Mouse (Mus musculus) CH12.LX (cell line): ENCODE measurements around the gene Gabrb1. TPM values are rescaled to one million over a fixed set of nuclear protein-coding genes. Genes with fewer than 3 reads are reported as not detected.

ENCODE experiments used
- DNase-seq: peaks from one replicate; pipeline ENCODE4 v3.0.0-alpha.2; 2013; ENCODE audit errors: extremely low read depth
- H3K27ac ChIP-seq: 2 replicates; pipeline ENCODE4 v1.5.1; 2012; ENCODE audit warnings: low read depth, mild to moderate bottlenecking, control low read depth, moderate library complexity; ENCODE audit not compliant: insufficient read depth
- H3K27me3 ChIP-seq: replicated peaks from 2 replicates; pipeline ENCODE3; 2012; ENCODE audit warnings: inconsistent platforms
- H3K36me3 ChIP-seq, 2 experiments: replicated peaks in 1 of 2; 2 replicates each; pipeline versions ENCODE3 to v1.6.1; 2012; ENCODE audit warnings: inconsistent platforms in 1 of 2, low read length in 1 of 2, mild to moderate bottlenecking in 1 of 2, mixed read lengths in 1 of 2, moderate library complexity in 1 of 2; ENCODE audit not compliant: control insufficient read depth in 1 of 2, insufficient read depth in 1 of 2
- H3K4me1 ChIP-seq, 2 experiments: 2 replicates each; pipeline ENCODE4 v1.6.1; 2012; ENCODE audit warnings: inconsistent platforms in 1 of 2, moderate library complexity in 1 of 2; ENCODE audit not compliant: insufficient read depth in 2 of 2, control insufficient read depth in 1 of 2
- H3K4me2 ChIP-seq: 2 replicates; pipeline ENCODE4 v1.6.1; 2012; ENCODE audit warnings: low read depth, mild to moderate bottlenecking, control low read depth; ENCODE audit not compliant: poor library complexity, insufficient read depth, severe bottlenecking
- H3K4me3 ChIP-seq, 3 experiments: fragments of 150-350 bp in 1 of 3; sonication (generic) in 1 of 3; replicated peaks in 1 of 3; 2 replicates each; pipeline versions ENCODE3 to v1.5.1; 2011 to 2012; ENCODE audit warnings: low read depth in 2 of 3, low read length in 2 of 3, mild to moderate bottlenecking in 2 of 3, moderate library complexity in 2 of 3, control low read depth in 1 of 3, improper control_type of control experiment in 1 of 3, inconsistent platforms in 1 of 3, mixed read lengths in 1 of 3; ENCODE audit not compliant: poor library complexity in 1 of 3
- H3K79me2 ChIP-seq: replicated peaks from 2 replicates; pipeline ENCODE4 v1.6.1; 2012; ENCODE audit warnings: mild to moderate bottlenecking, moderate library complexity; ENCODE audit not compliant: control insufficient read depth, poor library complexity, insufficient read depth, severe bottlenecking; ENCODE audit errors: extremely low read depth
- H3K9ac ChIP-seq: 2 replicates; pipeline ENCODE4 v1.6.1; 2012; ENCODE audit warnings: low read depth, mild to moderate bottlenecking, control low read depth, moderate library complexity; ENCODE audit not compliant: insufficient read depth
- H3K9me3 ChIP-seq: replicated peaks from 2 replicates; pipeline ENCODE3; 2012; ENCODE audit warnings: low read length, inconsistent platforms, mixed read lengths
- CHD2 ChIP-seq: IDR thresholded peaks from 2 replicates; pipeline ENCODE4 v1.6.1; 2011; ENCODE audit warnings: low read length, improper control_type of control experiment
- CTCF ChIP-seq, 2 experiments: IDR thresholded peaks in 1 of 2; conservative IDR thresholded peaks in 1 of 2; 2 replicates each; pipeline ENCODE4 v1.5.1; 2011 to 2012; ENCODE audit warnings: low read depth in 2 of 2, low read length in 2 of 2, improper control_type of control experiment in 1 of 2, inconsistent platforms in 1 of 2, mild to moderate bottlenecking in 1 of 2, moderate library complexity in 1 of 2
- ETS1 ChIP-seq: conservative IDR thresholded peaks from 2 replicates; pipeline ENCODE4 v1.6.1; 2012; ENCODE audit warnings: low read depth, mild to moderate bottlenecking, inconsistent platforms, low read length, improper control_type of control experiment, moderate library complexity
- IRF4 ChIP-seq: IDR thresholded peaks from 2 replicates; pipeline ENCODE4 v1.6.1; 2014; ENCODE audit warnings: low read depth, mild to moderate bottlenecking, inconsistent platforms, low read length, improper control_type of control experiment
- KAT2A ChIP-seq: IDR thresholded peaks from 2 replicates; pipeline ENCODE4 v1.6.1; 2012; ENCODE audit warnings: low read length, improper control_type of control experiment, inconsistent platforms; ENCODE audit not compliant: insufficient replicate concordance
- MAFK ChIP-seq: IDR thresholded peaks from 2 replicates; pipeline ENCODE4 v1.6.1; 2011; ENCODE audit warnings: low read length, improper control_type of control experiment; ENCODE audit not compliant: insufficient replicate concordance
- MEF2A ChIP-seq: IDR thresholded peaks from 2 replicates; pipeline ENCODE4 v1.6.1; 2014; ENCODE audit warnings: low read depth, mild to moderate bottlenecking, inconsistent platforms, low read length, improper control_type of control experiment, borderline replicate concordance
- MXI1 ChIP-seq: IDR thresholded peaks from 2 replicates; pipeline ENCODE4 v1.6.1; 2011; ENCODE audit warnings: mild to moderate bottlenecking, low read depth, low read length, improper control_type of control experiment
- NRF1 ChIP-seq: IDR thresholded peaks from 2 replicates; pipeline ENCODE4 v1.6.1; 2014; ENCODE audit warnings: low read depth, mild to moderate bottlenecking, inconsistent platforms, low read length, improper control_type of control experiment, moderate library complexity
- POLR2A ChIP-seq: IDR thresholded peaks from 2 replicates; pipeline ENCODE4 v1.6.1; 2011; ENCODE audit warnings: low read depth, mild to moderate bottlenecking, improper control_type of control experiment, low read length
- POLR2AphosphoS2 ChIP-seq: IDR thresholded peaks from 2 replicates; pipeline ENCODE4 v1.6.1; 2011; ENCODE audit warnings: low read depth, low read length, improper control_type of control experiment
- RAD21 ChIP-seq: IDR thresholded peaks from 2 replicates; pipeline ENCODE4 v1.6.1; 2011; ENCODE audit warnings: low read depth, mild to moderate bottlenecking, low read length, improper control_type of control experiment, moderate library complexity
- SIN3A ChIP-seq: IDR thresholded peaks from 2 replicates; pipeline ENCODE4 v1.6.1; 2012; ENCODE audit warnings: low read length, improper control_type of control experiment, inconsistent platforms
- ZNF384 ChIP-seq: IDR thresholded peaks from 2 replicates; pipeline ENCODE4 v1.6.1; 2012; ENCODE audit warnings: low read depth, low read length, improper control_type of control experiment, inconsistent platforms
- dilution Hi-C: fragments of 300-500 bp; cut with MboI; formaldehyde crosslinking; loops from 2 replicates; pipeline ENCODE4 v1.14.3; 2020; ENCODE audit warnings: low sequenced_read_pairs; ENCODE audit not compliant: extremely low pct_unique_long_range_greater_than_20kb, extremely low pct_ligation_motif_present
- in situ Hi-C: fragments of 300-500 bp; cut with MboI; formaldehyde crosslinking; loops from 3 replicates; pipeline ENCODE4 v1.14.3; 2019; ENCODE audit warnings: low sequenced_read_pairs, low pct_ligation_motif_present, low pct_unique_long_range_greater_than_20kb, mixed read lengths
- polyA plus RNA-seq: library from polyadenylated mRNA; unstranded; fragments of >175 nt; gene quantifications from 2 replicates; pipeline ENCODE4 v1.2.1, GENCODE M21; 2012; ENCODE audit warnings: low read depth; ENCODE audit not compliant: insufficient read length
- total RNA-seq, 2 experiments: library from RNA; depleted of rRNA; stranded (reverse); fragments of 300-350 nt in 1 of 2; fragments of >200 nt in 1 of 2; gene quantifications; 2 replicates each; pipeline ENCODE4 v1.2.3; 2012 to 2014

Gabrb1 gene
- total and polyA plus RNA-seq, 3 experiments, result 0.04 TPM; not detected in 2

DNA sequence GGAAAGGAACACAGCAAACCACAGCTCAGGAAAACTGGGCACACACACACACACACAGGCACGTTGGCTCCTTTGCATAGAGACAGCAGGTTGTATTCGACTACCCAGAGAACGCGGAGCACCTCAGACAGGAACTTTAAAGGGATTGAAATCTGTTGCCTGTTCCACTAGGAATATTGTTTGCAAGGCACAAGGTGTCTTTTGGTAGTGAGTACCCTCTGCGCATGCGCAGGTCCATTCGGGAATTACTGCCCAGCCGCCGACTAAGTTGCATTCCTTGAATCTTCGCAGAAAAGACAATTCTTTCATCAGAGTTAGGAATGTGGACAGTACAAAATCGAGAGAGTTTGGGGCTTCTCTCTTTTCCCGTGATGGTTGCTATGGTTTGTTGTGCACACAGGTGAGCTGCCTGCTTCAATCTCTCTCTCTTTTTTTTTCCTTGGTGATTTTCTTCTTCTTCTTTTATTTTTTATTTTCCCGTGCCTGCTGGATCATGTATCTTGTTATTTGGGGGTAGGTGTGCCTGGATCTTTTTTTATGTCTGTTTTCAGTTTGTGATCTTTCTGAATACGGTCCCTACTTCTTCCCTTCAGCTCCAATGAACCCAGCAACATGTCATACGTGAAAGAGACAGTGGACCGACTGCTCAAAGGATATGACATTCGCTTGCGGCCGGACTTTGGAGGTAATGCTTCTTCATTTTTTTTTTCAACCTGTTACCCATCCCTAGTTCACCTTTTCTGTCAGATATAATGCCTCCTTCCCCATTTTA, 42.0 kb downstream of the Gabrb1 start:
- no peak for TF ChIP-seq CTCF (conservative IDR thresholded peaks at IDR 0.05 in 1 of 2, IDR thresholded peaks at IDR 0.05 in 1 of 2; ENCODE audit: low read depth in 2 of 2, low read length in 2 of 2)
- no peak for TF ChIP-seq ZNF384
- TF ChIP-seq IRF4, result no peak
- TF ChIP-seq MAFK, result no peak
- TF ChIP-seq NRF1, result peak; percentile 53
- TF ChIP-seq MEF2A, result no peak
- no peak for TF ChIP-seq POLR2A
- Histone ChIP-seq H3K9me3 (no peaks in the 10 kb centered on the region), H3K36me3 (no peaks in the 10 kb centered on the region), H3K27ac (no peak overlapping the region), H3K27me3 (no peaks in the 10 kb centered on the region), H3K79me2 (no peaks in the 10 kb centered on the region), H3K4me2 (no peak overlapping the region), H3K4me3 (no peak overlapping the region), H3K9ac (no peak overlapping the region), H3K4me1 (no peaks in the 10 kb centered on the region)
- DNase-seq, result no peak
- dilution Hi-C loops (no loop called here), in situ Hi-C loops (no loop called here)

DNA sequence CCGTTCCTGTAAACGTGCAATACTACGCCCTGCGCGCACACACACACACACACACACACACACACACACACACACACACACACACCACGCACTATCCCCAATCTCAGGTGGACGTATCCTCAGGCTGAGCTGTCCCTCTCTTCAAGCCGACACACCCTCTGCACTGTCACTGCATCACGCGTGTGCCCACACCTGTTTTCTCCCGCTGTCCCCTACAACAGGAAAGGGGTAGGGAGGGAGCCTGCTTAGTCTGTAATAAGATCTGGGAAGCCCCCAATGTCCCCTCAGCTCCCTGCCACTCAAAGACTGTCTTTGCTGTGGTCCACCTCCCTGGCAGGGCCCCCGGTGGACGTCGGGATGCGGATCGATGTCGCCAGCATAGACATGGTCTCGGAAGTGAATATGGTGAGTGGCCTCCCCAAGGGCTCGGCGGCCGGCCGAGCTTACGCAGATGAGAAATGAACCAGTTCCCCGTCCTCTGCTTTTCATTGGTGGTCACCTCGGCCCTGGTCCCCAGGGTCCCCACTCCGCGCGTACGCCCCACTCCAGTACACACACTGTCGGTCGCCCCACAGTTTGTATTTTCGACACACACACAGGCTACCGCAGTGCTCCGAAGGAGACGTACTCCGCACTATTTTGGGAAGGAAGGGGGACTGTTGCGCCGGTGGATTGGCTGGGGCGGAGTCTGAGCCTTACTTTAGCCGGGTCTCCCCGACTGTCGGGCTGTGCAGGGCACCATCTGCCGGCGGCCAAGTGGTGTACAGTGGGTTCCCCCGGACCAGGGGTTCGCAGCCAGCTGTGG, 42.8 kb downstream of the Gabrb1 start:
- no peaks in the 10 kb centered on the region for H3K36me3 ChIP-seq
- no peak overlapping the region for H3K4me2 ChIP-seq
- DNase-seq, result no peak
- no peaks in the 10 kb centered on the region for H3K79me2 ChIP-seq
- no peak overlapping the region for H3K9ac ChIP-seq
- no peaks in the 10 kb centered on the region for H3K27me3 ChIP-seq
- H3K27ac ChIP-seq, result no peak overlapping the region
- dilution Hi-C loops, result no loop called here
- no peak overlapping the region for H3K4me3 ChIP-seq
- H3K4me1 ChIP-seq, result no peaks in the 10 kb centered on the region
- TF ChIP-seq RAD21, result no peak
- TF ChIP-seq KAT2A, result no peak
- no peak for TF ChIP-seq MEF2A
- no peak for TF ChIP-seq SIN3A
- TF ChIP-seq CHD2, result no peak
- TF ChIP-seq MXI1, result no peak
- no peak for TF ChIP-seq ETS1
- TF ChIP-seq POLR2AphosphoS2, result no peak
- in situ Hi-C loops, result no loop called here
- no peaks in the 10 kb centered on the region for H3K9me3 ChIP-seq
